Mouse (Mus musculus) left cerebral cortex, adult 8-10 months (tissue): Measurements from ENCODE around the gene Fbn1. TPM values are rescaled to one million over a fixed set of nuclear protein-coding genes. Genes with fewer than 3 reads are reported as not detected.

ENCODE experiments used
- DNase-seq, 2 experiments: peaks; one replicate each; pipeline ENCODE4 v3.0.0; 2022; ENCODE audit warnings: low spot score in 2 of 2
- total RNA-seq, 4 experiments: library from RNA; stranded (reverse); gene quantifications; 2 replicates each; pipeline ENCODE4 v1.2.4; 2022

Fbn1 gene
- total RNA-seq, 4 experiments from 2014 or later = 4.7 to 6.3 (median 5.6) TPM

GRCm38 (mm10) chr2:125340381-125340780 is 167.4 kb downstream of the Fbn1 start:
- no peak for DNase-seq

GRCm38 (mm10) chr2:125337239-125337638 is 170.6 kb downstream of the Fbn1 start:
- DNase-seq = no peak

- no peak for DNase-seq
Measured at GRCm38 (mm10) chr2:125335206-125335605, 172.6 kb downstream of the Fbn1 start.

- DNase-seq = no peak
Measured at GRCm38 (mm10) chr2:125334163-125334562, 173.6 kb downstream of the Fbn1 start.

- no peak for DNase-seq
Measured at GRCm38 (mm10) chr2:125331581-125331980, 176.2 kb downstream of the Fbn1 start.

GRCm38 (mm10) chr2:125330506-125330905 is 177.3 kb downstream of the Fbn1 start:
- no peak for DNase-seq

- no peak for DNase-seq
Measured at GRCm38 (mm10) chr2:125325125-125325855, 182.5 kb downstream of the Fbn1 start.

- no peak for DNase-seq
Measured at GRCm38 (mm10) chr2:125324455-125324854, 183.3 kb downstream of the Fbn1 start.

- no peak for DNase-seq
Measured at GRCm38 (mm10) chr2:125323347-125323746, 184.4 kb downstream of the Fbn1 start.

- DNase-seq = no peak
Measured at GRCm38 (mm10) chr2:125322581-125322980, 185.2 kb downstream of the Fbn1 start.

GRCm38 (mm10) chr2:125321071-125321470 is 186.7 kb downstream of the Fbn1 start:
- no peak for DNase-seq

GRCm38 (mm10) chr2:125319651-125320050 is 188.1 kb downstream of the Fbn1 start:
- no peak for DNase-seq

- DNase-seq = no peak
Measured at GRCm38 (mm10) chr2:125318371-125319061, 189.3 kb downstream of the Fbn1 start.

- no peak for DNase-seq
Measured at GRCm38 (mm10) chr2:125315203-125315602, 192.6 kb downstream of the Fbn1 start.

- no peak for DNase-seq
Measured at GRCm38 (mm10) chr2:125314169-125314925, 193.4 kb downstream of the Fbn1 start.

- DNase-seq = no peak
Measured at GRCm38 (mm10) chr2:125309710-125310109, 198.1 kb downstream of the Fbn1 start.

GRCm38 (mm10) chr2:125305671-125306070 is 202.1 kb downstream of the Fbn1 start:
- DNase-seq = peak in 1 of 2 experiments; percentile 40

GRCm38 (mm10) chr2:125304746-125305145 is 203.0 kb downstream of the Fbn1 start:
- DNase-seq = no peak

- no peak for DNase-seq
Measured at GRCm38 (mm10) chr2:125303764-125304384, 203.9 kb downstream of the Fbn1 start.

- peak in 1 of 2 experiments; percentile 60 for DNase-seq
Measured at GRCm38 (mm10) chr2:125302625-125302924, 205.2 kb downstream of the Fbn1 start.

GRCm38 (mm10) chr2:125301877-125302624 is 205.7 kb downstream of the Fbn1 start:
- no peak for DNase-seq
